Mouse (Mus musculus) midbrain, postnatal 0 days (tissue): ENCODE measurements around the gene Olfr172. TPM values are rescaled to one million over a fixed set of nuclear protein-coding genes. Genes with fewer than 3 reads are reported as not detected.

Experiments
- ATAC-seq: fragments of 200-750 bp; cut with Nextera tagmentation; 2 replicates; pipeline ENCODE4 v1.8.0; 2017; ENCODE audit warnings: moderate number of reproducible peaks, mild to moderate bottlenecking, moderate TSS enrichment, moderate library complexity; ENCODE audit not compliant: low FRiP score
- DNase-seq: peaks from one replicate; pipeline ENCODE4 v3.0.0-alpha.2; 2015; ENCODE audit warnings: low spot score
- H3K27ac ChIP-seq: fragments of 300-500 bp; sonication (generic); 2 replicates; pipeline ENCODE4 v1.5.1; 2014; ENCODE audit warnings: low read depth, mild to moderate bottlenecking, low read length, mixed read lengths
- H3K27me3 ChIP-seq: fragments of 300-500 bp; sonication (generic); 2 replicates; pipeline ENCODE4 v1.6.1; 2014; ENCODE audit warnings: low read length, control low read depth, mixed read lengths; ENCODE audit not compliant: insufficient read depth
- H3K36me3 ChIP-seq: fragments of 300-500 bp; sonication (generic); 2 replicates; pipeline ENCODE4 v1.6.1; 2014; ENCODE audit warnings: low read length, control low read depth, mixed read lengths; ENCODE audit not compliant: insufficient read depth
- H3K4me1 ChIP-seq: fragments of 300-500 bp; sonication (generic); 2 replicates; pipeline ENCODE4 v1.6.1; 2014; ENCODE audit warnings: mild to moderate bottlenecking, control low read depth, antibody characterized with exemption, low read length, mixed read lengths; ENCODE audit not compliant: insufficient read depth
- H3K4me2 ChIP-seq: fragments of 300-500 bp; sonication (generic); 2 replicates; pipeline ENCODE4 v1.6.1; 2014; ENCODE audit warnings: low read depth, mild to moderate bottlenecking, low read length, mixed read lengths; ENCODE audit not compliant: poor library complexity, severe bottlenecking
- H3K4me3 ChIP-seq: fragments of 300-500 bp; sonication (generic); 2 replicates; pipeline ENCODE4 v1.5.1; 2014; ENCODE audit warnings: low read depth, mild to moderate bottlenecking, low read length, moderate library complexity
- H3K9ac ChIP-seq: fragments of 300-500 bp; sonication (generic); replicated peaks from 2 replicates; pipeline ENCODE4 v1.6.1; 2014; ENCODE audit warnings: mild to moderate bottlenecking, low read length, moderate library complexity, mixed read lengths; ENCODE audit not compliant: poor library complexity, severe bottlenecking
- H3K9me3 ChIP-seq: fragments of 300-500 bp; sonication (generic); 2 replicates; pipeline ENCODE4 v1.6.1; 2016; ENCODE audit warnings: low read length, control low read depth
- CTCF ChIP-seq: IDR thresholded peaks from 2 replicates; pipeline ENCODE4 v1.5.1; 2016; ENCODE audit warnings: antibody characterized with exemption, mild to moderate bottlenecking
- WGBS: fragments of 180-500 bp; shearing (Covaris S2); extraction: QIAGEN DNeasy Blood & Tissue Kit; methylation state at CpG from one replicate; pipeline ENCODE4 v1.1.7; 2014; 5-methylcytosine and 5-hydroxymethylcytosine counted together
- microRNA-seq: library from miRNA; unstranded; fragments of <30 nt; microRNA quantifications from one replicate; pipeline ENCODE4, GENCODE M21; 2016; ENCODE audit warnings: borderline number of aligned reads
- polyA plus RNA-seq: library from polyadenylated mRNA; unstranded; fragments of >200 nt; fragmentation: Nextera tagmentation; extraction: Ambion mirVana; gene quantifications from 2 replicates; pipeline ENCODE4 v1.2.1, GENCODE M21; 2015
- total RNA-seq: library from RNA; depleted of rRNA; stranded (reverse); fragments of >200 nt; gene quantifications from 2 replicates; pipeline ENCODE4 v1.2.3, GENCODE M21; 2014; rRNA removed

The Olfr172 gene
- total and polyA plus RNA-seq, 2 experiments from 2014 or later: not detected

DNA sequence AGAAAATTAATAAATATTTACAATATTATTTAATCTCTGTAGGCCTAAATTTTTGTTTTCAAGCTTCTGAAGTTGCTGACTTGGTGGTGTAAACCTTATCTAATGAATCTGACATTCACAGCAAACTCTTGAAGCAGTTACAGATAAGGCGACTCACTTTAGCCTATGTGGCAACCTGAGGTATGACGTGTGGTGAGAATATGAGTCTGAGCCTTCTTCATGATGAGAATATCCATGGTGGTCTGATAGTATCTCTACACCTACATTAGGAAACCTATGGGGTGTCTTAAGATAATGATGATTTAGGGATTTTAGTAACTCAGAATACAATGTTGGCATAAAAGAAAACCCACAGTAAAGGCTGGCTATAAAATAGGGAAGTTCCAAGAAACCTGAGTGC lies 40.7 kb downstream of the Olfr172 start:
- no peak for TF ChIP-seq CTCF
- WGBS: 93% methylated on average over 2 of the region's 2 CpGs

GRCm38 (mm10) chr16:58718666-58719120 lies 44.3 kb downstream of the Olfr172 start, which contains the start of gene Gpr15:
Gene Gpr15, minus strand, starts transcription at chr16:58719070.
- Histone ChIP-seq H3K4me1 (no peaks in the 10 kb centered on the region), H3K27ac (no peak within 1 kb of the TSS), H3K27me3 (no peaks in the 10 kb centered on the region), H3K4me2 (no peak within 1 kb of the TSS), H3K9ac (no peak within 1 kb of the TSS), H3K36me3 (no peaks in the 10 kb centered on the region), H3K9me3 (no peaks in the 10 kb centered on the region), H3K4me3 (no peak within 1 kb of the TSS)
- ATAC-seq (no peak), DNase-seq (no peak)
- 94% methylated on average over 7 of the region's 7 CpGs for WGBS
- no peak for TF ChIP-seq CTCF

More for the DNA sequence above, 40.7 kb downstream of the Olfr172 start:
- Histone ChIP-seq H3K4me3 (no peak overlapping the region), H3K9me3 (no peaks in the 10 kb centered on the region), H3K4me2 (no peak overlapping the region), H3K27me3 (no peaks in the 10 kb centered on the region), H3K27ac (no peak overlapping the region), H3K36me3 (no peaks in the 10 kb centered on the region), H3K4me1 (no peaks in the 10 kb centered on the region), H3K9ac (no peak overlapping the region)
- ATAC-seq (no peak), DNase-seq (no peak)

DNA sequence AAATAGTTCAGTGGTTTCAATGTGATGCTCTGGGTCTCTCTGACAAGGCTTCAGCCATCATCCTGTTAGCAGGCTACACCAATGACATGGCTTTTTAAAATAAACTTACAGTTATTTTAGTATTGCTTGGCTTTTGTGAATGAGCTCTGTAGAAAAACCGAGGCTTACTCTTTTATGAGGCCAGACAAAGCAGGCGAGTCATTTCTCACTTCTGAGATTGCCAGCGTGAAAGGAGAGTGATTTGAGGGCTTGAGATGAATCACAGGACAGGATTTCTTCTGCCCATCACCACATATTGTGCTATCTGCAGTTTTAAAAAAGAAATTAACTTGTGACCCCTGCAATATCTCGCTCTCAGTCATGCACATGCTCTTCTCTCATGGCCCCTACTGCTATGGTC lies 48.0 kb downstream of the Olfr172 start:
- Histone ChIP-seq H3K4me1 (no peaks in the 10 kb centered on the region), H3K36me3 (no peaks in the 10 kb centered on the region), H3K9ac (no peak overlapping the region), H3K4me2 (no peak overlapping the region), H3K27me3 (no peaks in the 10 kb centered on the region), H3K4me3 (no peak overlapping the region), H3K27ac (no peak overlapping the region), H3K9me3 (no peaks in the 10 kb centered on the region)
- ATAC-seq (no peak), DNase-seq (no peak)
- whole genome bisulfite sequencing: 66% methylated on average over 4 of the region's 4 CpGs
- no peak for TF ChIP-seq CTCF

- Histone ChIP-seq H3K9ac (no peak overlapping the region), H3K36me3 (no peaks in the 10 kb centered on the region), H3K4me1 (no peaks in the 10 kb centered on the region), H3K9me3 (no peaks in the 10 kb centered on the region), H3K4me2 (no peak overlapping the region), H3K27ac (no peak overlapping the region), H3K4me3 (no peak overlapping the region), H3K27me3 (no peaks in the 10 kb centered on the region)
- ATAC-seq: no peak
- no peak for DNase-seq
- 94% methylated on average over 1 of the region's 1 CpGs for WGBS
- no peak for TF ChIP-seq CTCF
Measured at GRCm38 (mm10) chr16:58713128-58713527, 49.8 kb downstream of the Olfr172 start.

GRCm38 (mm10) chr16:58712221-58712620 lies 50.8 kb downstream of the Olfr172 start:
- WGBS: 80% methylated on average over 8 of the region's 8 CpGs
- no peak for ATAC-seq
- no peak for DNase-seq
- no peaks in the 10 kb centered on the region for H3K36me3 ChIP-seq
- no peaks in the 10 kb centered on the region for H3K9me3 ChIP-seq
- H3K4me2 ChIP-seq: no peak overlapping the region
- H3K9ac ChIP-seq: no peak overlapping the region
- no peak overlapping the region for H3K27ac ChIP-seq
- no peaks in the 10 kb centered on the region for H3K27me3 ChIP-seq
- H3K4me1 ChIP-seq: no peaks in the 10 kb centered on the region
- no peak for TF ChIP-seq CTCF
- no peak overlapping the region for H3K4me3 ChIP-seq

Small RNA genes within 50 kb of the gene (microRNA-seq; reads per million reads assigned to microRNA genes)
- gene Gm27564: not detected

Other genes with a start within 250 kb of the Olfr172 start
- 3.8 and 6.5 TPM in 2 replicates for gene St3gal6, start 238.9 kb downstream of the Olfr172 start, total RNA-seq
- 14.9 and 18.0 TPM in 2 replicates for gene St3gal6, start 238.9 kb downstream of the Olfr172 start, polyA plus RNA-seq
- gene Gm813, start 146.2 kb downstream of the Olfr172 start, total RNA-seq: not detected in 2 replicates
- not detected in 2 replicates for gene Gm813, start 146.2 kb downstream of the Olfr172 start, polyA plus RNA-seq
- not detected in 2 replicates for gene E330017A01Rik, start 124.4 kb downstream of the Olfr172 start, total RNA-seq
- 0.14 TPM in 1 of 2 replicates, not detected in the other for gene E330017A01Rik, start 124.4 kb downstream of the Olfr172 start, polyA plus RNA-seq
- gene Cpox, start 92.9 kb downstream of the Olfr172 start, total RNA-seq: 14.9 and 15.9 TPM in 2 replicates
- gene Cpox, start 92.9 kb downstream of the Olfr172 start, polyA plus RNA-seq: 10.7 and 12.4 TPM in 2 replicates
- 0.11 and 2.1 TPM in 2 replicates for gene Gpr15, start 44.1 kb downstream of the Olfr172 start, total RNA-seq
- not detected in 2 replicates for gene Gpr15, start 44.1 kb downstream of the Olfr172 start, polyA plus RNA-seq
- gene Cldnd1, start 35.3 kb downstream of the Olfr172 start, total RNA-seq: 74.2 and 96.9 TPM in 2 replicates
- 156 and 174 TPM in 2 replicates for gene Cldnd1, start 35.3 kb downstream of the Olfr172 start, polyA plus RNA-seq
- gene Olfr173, start 37.1 kb upstream of the Olfr172 start, total RNA-seq: not detected in 2 replicates
- not detected in 2 replicates for gene Olfr173, start 37.1 kb upstream of the Olfr172 start, polyA plus RNA-seq
- not detected in 2 replicates for gene Olfr175-ps1, start 63.6 kb upstream of the Olfr172 start, total RNA-seq
- gene Olfr175-ps1, start 63.6 kb upstream of the Olfr172 start, polyA plus RNA-seq: not detected in 2 replicates
- gene Olfr177, start 111.6 kb upstream of the Olfr172 start, total RNA-seq: not detected in 2 replicates
- not detected in 2 replicates for gene Olfr177, start 111.6 kb upstream of the Olfr172 start, polyA plus RNA-seq
- gene Olfr178, start 128.9 kb upstream of the Olfr172 start, total RNA-seq: not detected in 2 replicates
- not detected in 2 replicates for gene Olfr178, start 128.9 kb upstream of the Olfr172 start, polyA plus RNA-seq
- not detected in 2 replicates for gene Olfr181, start 165.6 kb upstream of the Olfr172 start, total RNA-seq
- gene Olfr181, start 165.6 kb upstream of the Olfr172 start, polyA plus RNA-seq: not detected in 2 replicates
- gene Olfr180, start 166.2 kb upstream of the Olfr172 start, total RNA-seq: not detected in 2 replicates
- not detected in 2 replicates for gene Olfr180, start 166.2 kb upstream of the Olfr172 start, polyA plus RNA-seq
- not detected in 2 replicates for gene Olfr183, start 232.2 kb upstream of the Olfr172 start, total RNA-seq
- gene Olfr183, start 232.2 kb upstream of the Olfr172 start, polyA plus RNA-seq: not detected in 2 replicates